Mouse (Mus musculus) heart, postnatal 4 days (tissue): ENCODE data around the gene Nxph3. TPM values are rescaled to one million over a fixed set of nuclear protein-coding genes. Genes with fewer than 3 reads are reported as not detected.
A peak's percentile ranks its signal among the peaks of the same experiment; 100 is the strongest.
"Not testable (repeated sequence)": the region's sequence is repeated elsewhere in the genome, so short reads cannot be mapped to it uniquely, and the experiment has no call there.

Source experiments
- DNase-seq: peaks from one replicate; pipeline ENCODE4 v3.0.0; 2021
- total RNA-seq, 2 experiments: library from RNA; stranded (reverse); gene quantifications; 2 replicates each; pipeline ENCODE4 v1.2.3; 2021

Nxph3 gene
- total RNA-seq, 2 experiments from 2014 or later: 1.0 to 1.1 TPM

DNA sequence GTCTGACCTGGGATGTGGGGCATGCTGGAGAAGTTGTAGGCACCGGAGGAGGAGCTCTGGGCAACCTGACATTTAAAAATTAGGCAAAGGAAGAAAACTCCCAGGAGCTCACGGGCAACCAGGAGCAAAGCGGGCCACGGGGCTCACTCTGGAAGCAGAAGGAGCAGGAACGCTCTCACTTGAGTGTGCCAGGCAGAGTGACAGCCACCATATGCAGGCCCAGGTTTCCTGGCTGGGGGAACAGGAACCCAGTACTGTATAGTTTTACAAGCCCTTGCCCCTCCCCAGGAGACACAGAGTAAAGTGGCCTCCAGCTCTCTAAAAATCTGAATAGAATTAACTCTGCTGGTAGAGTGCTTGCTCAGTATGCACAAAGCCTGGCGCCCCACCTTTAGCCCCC lies 2.8 kb upstream of the Nxph3 start:
- DNase-seq: no peak

DNA sequence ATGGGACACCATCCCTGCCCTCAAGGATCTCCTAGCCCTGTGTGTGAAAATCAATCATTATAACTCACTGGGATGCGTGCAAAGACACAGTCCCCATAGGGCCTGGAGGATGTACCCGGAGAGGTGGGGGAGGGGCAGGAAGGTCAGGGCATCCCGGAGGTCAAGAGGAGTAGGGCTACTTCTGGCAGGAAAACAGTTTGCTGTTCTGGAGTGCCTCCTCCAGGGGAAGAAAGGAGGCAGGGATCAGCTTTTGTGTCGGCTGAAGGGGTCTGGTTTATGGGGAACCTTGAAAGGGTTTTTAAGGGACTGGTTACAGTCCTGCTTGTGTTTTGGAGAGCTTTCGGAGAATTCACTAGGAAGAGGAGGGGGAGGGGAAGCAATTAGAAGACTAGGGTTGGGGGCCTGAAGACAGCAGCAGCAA lies 2.1 kb upstream of the Nxph3 start:
- DNase-seq: no peak

DNA sequence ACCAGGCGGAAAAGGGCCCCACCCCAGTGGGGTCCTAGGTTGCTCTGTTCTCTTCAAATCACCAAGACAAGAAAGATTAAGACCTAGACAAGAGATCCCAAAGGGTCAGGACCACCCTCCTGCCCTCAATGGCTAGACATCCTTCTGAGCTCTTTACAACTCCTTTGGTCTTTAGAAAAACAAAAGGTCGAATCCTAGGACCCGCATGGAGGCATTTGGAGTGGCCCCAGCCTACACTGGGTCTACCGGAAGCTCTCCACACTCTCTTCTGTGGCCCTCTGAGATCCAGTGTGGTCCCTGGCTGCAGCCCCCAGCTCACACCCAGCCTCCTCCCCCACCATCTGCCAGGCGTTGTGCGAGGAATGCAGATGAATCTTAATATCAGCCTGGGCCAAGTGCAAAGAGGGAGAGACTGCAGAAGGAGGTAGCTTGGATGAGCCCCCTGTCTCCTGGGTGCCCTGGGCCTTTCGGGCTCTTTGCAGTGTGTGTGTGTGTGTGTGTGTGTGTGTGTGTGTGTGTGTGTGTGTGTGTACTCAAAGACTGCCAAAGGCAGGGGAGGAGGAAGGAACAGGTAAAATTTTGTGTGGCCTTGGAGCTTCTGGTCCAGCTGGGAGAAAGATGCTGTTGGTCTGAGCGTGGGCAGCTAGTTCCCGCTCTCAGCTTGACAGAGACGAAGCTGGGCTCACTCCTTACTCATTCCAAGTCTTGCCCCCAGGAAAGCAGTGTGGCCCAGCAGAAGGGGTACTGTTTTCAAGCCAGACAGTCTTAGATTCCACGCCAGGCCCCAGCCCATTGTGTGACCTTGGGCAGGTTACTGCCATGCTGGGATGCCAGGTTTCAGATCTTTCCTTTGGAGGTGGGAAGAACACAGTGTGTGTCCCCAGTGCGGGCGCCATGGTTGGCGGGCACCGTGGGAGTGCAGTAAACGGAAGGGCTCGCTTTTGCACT lies 1.3 kb upstream of the Nxph3 start:
- DNase-seq: no peak

DNA sequence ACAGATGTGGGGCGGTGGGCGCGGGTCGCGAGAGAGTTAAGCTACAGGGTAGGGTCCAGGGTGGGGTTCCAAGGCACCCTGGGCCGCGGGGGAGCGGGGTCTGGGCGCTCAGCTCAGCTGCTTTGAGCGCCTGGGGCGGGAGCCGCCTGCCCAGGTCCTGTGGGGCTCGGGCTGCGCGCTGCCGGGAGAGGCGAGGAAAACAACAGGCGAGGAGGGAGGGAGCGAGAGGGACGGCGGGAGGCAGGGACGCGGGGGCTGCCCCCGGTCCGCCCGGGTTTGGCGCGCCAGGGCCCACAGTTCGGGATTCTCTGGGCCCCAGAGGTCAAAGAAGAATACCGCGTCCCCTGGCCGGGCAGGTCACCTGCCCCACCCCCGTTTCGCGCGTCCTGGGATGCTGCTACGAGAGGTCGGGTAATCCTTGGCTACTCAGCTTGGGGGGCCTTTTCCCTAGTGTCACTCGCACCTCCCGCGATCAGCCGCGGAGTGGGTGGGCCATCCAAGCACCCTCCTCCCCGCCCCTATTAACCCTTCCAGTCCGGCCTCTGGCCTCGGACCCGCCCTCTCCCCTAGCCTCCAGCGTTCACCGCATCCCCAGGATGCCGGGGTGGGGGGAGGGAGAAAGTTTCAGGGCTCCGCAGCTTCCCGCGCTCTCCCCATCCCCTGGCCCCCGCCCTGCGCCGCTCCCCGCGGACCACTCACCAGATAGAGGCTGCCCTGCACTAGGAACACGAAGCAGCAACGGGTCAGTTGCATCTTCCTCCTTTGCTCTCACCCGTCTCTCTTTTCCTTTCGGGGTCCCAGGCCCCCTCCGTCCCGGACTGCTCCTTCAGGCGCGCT lies 691 bp downstream of the Nxph3 start:
- peak; percentile 33 for DNase-seq

DNA sequence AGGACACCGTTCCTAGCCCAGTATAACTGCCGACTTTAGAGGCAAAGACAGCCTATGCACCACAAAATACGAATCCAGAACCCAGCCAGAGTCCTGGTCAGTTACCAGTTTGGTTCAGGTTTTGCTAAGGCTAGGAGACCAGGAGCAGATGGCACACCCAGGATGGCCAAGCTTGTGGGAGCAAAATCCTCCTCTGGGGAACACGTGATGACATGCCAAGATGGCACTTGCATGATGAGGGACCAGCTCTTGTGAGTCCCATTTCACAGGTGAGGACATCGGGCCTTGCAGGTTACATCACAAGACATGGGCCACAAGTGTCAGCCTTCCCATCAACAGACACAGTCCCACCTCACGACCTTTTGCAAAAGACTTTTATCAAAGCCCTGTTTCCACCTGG lies 2.0 kb downstream of the Nxph3 start:
- DNase-seq: no peak

DNA sequence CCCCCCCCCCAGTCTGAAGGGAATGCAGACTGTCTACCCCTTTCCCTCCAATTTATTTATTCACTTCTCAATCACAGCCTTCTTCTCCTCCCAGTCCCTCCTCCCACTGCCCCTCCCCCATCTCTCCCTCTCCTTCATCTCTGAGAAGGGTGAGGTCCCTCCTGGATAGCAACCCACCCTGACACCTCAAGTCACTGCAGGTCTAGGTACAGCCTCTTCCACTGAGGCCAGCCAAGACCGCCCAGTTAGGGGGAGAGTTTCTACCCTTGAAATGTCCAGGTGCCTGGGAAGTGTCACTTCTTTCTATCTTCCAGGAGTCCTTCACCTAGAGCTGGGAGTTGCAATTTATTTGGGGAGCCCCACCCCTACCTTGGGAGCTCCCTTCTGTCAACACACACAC lies 2.5 kb downstream of the Nxph3 start:
- no peak for DNase-seq

DNA sequence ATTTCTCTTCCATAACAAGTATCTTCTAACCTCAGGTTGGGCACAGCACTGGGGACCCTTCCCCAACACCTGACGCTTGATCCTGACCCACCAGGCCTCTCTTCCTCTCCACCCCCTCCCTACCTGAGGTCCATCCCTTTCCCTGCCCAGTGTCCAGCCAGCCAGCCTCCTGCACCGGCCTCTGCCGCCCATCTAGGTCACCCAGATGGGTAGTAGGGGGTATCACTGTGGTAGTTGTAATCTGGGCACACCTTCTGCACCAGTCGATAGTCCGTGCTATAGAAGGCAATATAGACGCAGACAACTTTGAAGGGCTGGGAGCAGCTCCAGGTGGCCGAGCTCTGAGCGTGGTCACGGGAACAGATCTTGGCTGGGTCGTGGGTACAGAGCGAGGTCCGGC lies 3.7 kb downstream of the Nxph3 start:
- DNase-seq: no peak

DNA sequence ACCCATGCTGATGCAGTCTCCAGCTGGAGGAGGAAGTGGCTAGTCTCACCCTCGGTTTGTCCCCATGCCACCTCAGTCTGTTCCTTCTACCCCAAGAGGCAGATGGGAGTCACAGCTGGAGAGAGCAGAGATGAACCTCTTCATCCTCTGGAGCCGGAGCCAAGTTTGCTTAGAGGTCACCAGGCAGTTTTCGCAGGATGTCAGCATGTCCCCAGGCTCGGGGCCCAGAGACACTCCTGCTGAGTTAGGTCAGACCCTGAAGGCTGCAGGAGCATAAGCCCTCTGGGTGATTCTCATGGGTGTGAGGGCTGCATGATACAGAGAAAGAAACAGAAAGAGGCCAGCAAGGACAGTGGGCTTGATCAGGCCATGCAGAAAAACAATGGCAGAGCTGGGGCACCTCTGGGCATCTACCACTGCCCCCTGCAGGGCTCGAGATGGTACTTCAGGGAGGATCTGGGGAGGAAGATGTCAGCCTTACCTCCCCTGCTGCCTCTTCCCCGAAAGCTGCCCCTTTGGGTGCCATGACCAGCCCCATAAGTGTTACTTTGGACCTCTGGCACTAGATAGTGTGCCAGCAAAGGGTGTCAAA lies 5.1 kb downstream of the Nxph3 start:
- DNase-seq: no peak

DNA sequence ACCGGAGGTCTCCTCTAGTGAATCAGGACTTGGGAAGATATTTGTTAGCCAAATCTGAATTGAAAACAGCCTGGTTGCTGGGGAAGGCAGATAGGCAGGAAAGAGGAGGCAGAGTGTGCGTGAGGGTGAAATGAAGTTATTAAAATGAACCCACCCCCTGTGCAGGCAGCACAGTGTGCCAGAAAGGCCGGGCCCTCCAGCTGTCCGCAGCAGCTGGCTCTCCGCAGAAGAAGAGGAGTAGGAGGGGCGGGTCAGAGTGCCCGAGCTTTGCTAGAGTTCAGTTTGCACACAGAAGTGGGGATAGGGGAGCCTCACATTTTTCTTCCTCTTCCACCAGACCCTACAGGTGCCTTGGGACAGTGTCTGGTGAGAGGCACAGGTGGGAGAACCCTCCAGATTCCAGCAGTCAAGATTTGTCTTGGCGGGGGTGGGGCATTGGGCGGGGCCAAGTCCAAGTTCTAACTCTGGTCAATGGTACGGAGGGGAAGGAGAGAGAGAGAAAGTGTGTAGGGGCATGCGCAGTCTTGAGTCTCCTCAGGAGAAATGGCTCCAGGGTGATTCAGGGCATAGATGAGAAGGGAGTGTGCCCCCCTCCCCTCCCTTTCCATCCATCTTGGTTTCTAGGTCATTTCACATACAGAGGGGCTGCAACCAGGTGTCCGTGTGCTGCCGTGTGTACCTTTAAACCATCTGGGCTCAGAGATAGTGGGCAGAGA lies 6.0 kb downstream of the Nxph3 start:
- DNase-seq: no peak

DNA sequence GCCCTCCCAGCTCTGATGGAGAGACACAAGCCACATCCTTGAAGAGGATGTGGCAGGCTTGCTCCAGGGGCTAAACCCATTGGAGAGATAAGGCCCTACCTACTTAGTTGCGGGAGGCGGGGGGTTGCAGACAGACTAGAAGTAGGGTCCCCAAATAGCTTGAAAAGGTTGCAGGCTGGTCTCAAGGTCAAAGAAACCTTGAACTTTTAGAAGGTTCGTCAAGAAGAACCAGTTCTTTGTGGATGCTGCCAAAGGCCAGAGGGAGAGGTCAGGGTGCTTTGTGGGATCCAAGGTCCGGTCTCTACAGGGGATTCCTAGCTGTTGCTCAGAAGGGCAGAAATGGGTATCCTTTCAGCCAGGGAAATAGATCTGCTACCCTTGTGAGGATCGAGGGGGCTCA lies 6.6 kb downstream of the Nxph3 start:
- no peak for DNase-seq

DNA sequence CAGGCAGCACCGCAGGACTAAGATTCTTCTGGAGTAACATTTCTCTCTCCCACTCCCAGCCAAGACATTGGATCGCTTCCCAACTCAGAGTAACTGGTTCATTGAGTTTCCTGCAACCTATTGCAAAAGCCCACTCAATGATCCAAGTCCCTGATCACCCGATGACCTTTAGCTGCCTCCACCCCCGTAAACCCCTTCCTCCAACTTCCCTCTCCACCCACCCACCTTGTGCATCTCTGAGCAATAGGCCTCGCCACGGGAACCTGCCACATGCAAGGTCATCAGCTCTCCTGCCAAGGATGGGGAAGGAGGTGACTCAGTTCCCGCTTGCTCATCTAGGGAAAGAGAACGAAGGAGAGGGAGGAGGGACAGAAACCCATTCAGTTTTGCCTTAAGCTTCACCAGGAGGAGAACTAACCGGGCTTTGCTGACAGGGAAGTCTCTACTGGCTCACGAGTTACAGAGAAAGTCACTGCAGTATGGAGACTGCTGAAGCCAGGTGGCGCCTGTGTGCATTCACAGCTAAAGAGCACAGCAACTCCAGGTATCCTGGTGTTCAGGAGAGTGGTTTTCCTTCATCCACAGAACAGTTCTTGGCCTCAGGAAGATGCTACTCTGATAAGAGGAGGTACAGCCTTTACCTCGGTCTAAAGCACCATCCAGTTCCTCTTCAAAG lies 7.2 kb downstream of the Nxph3 start:
- DNase-seq: no peak

DNA sequence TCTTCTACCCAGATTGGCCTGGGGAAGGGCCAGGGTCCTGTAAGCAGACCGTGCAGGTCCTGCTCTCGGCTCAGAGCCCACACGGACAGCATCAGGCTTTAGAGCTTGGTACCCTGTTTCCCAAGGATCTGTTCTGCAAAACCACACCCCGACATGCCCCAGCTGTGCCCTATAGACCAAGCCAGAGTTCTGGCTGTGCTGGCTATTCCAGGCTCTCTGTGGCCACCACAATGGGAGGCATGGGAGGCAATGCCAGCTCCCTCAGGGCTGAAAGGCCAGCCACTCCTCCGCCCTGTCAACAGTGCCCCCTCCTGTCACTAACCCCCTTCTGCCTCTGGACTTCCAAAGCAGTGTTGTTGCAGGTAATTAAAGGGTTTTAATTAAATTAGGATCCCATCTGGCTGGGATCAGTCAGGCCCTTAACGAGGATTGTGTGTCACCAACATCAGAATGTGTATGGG lies 10.1 kb downstream of the Nxph3 start:
- DNase-seq: peak; percentile 34

DNA sequence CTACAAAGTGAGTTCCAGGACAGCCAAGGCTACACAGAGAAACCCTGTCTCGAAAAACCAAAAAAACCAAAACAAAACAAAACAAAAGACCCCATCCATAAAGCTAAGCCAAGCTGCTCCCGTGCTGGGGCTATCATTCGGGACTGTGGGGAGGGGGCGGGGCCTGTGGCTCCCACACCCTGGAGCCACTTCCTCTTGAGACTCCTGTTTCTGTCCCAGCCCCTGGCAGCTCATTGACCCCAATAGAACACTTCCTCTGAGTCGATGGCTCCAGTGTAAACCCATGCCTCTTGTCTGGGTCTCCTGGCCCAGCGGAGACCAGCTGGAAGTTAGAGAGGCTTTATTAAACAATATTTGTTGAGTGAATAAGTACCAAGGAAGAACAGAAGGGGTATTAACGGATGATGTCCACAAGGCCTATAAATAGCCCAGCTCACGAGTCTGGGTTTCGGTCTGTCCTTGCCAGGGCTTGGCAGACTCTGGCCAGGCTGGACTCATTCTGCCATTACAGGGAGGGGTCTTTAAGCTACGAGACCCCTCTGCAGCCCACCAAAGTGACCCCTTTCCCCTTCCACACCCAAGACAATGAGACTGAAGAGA lies 10.7 kb downstream of the Nxph3 start:
- DNase-seq: peak; percentile 38

DNA sequence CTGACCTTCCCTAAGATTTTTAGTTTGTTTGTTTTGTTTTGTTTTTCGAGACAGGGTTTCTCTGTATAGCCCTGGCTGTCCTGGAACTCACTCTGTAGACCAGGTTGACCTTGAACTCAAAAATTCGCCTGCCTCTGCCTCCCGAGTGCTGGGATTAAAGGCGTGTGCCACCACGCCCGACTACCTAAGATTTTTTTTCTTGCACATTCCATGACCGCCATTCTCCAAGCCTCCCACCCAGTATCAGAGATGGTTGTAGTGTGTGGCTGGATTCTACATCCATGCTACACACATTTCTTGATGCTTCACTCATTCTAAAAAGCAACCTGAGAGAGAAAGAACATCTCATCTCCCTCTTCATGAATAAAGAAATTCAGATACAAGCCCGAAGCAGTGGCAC lies 12.5 kb downstream of the Nxph3 start:
- not testable (repeated sequence) for DNase-seq

DNA sequence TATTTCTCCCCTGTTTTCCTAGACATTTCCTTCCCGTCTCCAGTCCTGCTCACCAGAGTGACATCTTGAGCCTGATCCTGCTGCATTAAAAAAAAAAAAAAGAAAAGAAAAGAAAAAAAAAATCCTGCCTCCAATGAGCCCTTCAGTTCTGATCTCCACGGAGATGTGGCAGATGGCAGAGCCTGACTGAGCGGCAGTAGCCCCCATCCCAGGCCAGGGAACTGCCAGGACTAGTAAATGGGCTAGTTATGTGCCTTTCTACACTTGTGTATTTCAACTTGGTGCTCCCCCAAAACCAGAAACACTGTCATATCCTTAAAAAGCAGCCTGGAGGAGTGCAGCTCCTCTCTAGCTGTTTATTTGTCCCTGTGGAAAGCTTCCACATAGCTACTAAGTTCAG lies 13.5 kb downstream of the Nxph3 start:
- DNase-seq: no peak

DNA sequence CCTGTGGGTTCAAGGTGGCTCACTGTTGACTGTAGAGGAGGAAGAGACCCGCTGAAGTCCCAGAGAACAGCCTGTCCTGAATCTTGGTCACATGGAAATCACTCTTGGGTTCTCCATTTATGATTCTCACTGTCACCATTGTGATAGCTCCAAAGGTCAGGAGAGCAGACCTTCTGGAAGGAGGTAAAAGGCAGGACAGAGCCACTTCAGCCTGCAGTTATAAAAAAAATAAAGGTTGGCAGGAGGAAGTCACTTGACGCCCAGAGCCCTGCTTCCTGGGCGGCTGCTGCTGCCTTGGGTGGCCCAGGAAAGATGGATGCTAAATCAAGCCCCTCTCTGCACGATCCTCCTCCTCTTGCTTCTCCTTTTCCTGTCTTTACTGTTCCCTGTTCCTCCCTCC lies 14.0 kb downstream of the Nxph3 start:
- DNase-seq: no peak

DNA sequence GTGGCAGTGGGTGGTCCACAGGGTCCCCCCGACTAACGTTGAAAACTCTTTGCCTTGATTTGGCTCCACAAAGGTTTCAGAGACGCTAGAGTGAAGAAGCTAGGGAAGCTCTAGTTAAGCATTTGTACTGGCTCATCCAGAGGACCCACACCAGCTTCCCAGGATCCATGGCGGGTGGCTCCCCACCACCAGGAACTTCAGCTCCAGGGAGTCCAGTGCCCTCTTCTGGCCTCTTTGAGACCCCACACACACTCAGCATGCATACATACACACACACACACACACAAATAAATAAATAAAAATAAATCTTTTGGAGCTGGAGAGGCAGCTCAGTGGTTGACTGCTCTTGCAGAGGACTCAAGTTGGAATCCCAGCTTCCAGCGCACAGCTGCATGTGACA lies 16.4 kb downstream of the Nxph3 start:
- no peak for DNase-seq

DNA sequence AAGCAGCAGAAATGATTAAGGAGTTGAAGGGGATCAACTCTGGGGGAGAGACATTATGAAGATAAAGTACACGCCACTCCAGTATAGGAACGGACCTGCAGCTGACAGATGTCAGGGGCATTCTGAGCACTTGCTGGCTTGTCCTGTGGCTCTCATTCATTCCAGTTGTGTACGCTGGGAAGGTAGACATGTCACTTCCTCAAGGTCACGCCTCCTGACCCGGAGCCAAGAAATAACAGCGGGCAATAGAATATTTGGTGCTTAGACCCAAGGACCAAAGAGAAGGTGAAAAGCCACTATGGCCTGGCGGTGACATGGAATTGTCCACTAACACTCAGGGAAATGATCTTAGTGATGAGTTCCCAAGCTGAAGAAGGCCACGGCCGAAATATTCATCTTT lies 18.5 kb downstream of the Nxph3 start:
- peak; percentile 48 for DNase-seq

DNA sequence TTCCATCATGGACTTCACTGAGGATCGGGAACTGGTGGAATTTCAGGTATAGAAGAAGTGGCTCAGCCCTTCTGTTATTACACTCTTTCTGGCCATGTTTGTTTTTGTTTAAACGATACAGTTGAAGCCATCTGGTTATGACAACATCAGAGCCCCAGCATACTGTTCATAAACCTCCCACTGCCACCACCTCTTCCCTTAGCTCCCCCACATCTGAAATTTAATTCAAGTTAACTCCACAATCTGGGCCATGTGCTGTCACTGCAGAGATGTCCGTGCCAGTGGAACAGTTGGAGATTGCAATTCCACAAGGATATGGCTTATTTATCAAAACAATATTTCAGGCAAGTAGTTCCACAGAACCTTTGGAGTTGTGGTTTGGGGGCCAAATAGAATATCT lies 20.0 kb downstream of the Nxph3 start:
- DNase-seq: no peak

DNA sequence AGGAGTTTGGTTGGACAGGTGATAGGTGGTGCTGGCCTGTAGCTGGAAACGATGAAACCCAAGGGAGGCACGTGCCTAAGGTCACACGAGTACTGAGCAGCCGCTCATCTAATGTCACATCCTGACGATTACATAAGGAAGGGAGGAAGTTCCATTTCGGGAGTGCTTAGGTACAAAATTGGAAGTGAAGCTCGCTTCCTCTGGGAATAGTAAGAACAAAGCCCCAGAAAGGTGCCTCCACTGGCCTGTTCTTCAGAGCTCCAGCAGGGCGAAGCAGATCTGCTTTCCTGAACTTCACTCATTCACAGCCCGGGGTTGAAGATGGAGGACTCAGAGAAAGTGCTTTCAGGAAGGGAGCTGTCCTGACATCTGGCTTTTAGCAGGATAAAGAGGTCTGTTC lies 20.4 kb downstream of the Nxph3 start:
- DNase-seq: no peak

DNA sequence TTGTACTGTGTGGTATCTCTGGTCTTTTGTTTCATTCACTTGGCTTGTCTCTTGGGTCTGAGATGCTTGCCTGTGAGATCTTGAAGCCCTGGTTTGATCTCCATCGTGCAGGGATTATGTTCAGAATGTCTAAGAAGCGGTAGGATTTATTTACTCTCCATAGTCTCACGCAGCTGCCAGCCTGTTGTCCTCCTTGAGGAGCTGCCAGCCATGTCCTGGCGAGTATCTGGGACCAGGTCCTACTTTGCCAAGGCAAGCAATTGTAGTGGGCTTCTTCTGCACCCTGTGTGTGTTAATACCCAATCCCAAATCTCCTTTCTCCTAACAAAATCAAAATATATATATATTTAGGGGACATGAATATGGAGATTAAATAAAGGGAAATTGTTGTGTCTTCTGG lies 21.4 kb downstream of the Nxph3 start:
- no peak for DNase-seq
